In genomic region chr9:22793698-22794097, GRCm38 (mm10) we compare ENCODE assay signal across 29 mouse cellular contexts.
DNase-seq lines count a peak whose midpoint lies in the region; ATAC-seq and TF ChIP-seq lines count a peak whose summit lies in the region.
"Had no signal": no experiment of that assay in that cellular context is flagged by ENCODE, and none has a peak within 500 bp of the region (broad histone marks: within the 10 kb centered on the region; RNA-seq: fewer than 3 reads in every experiment).

No protein-coding gene starts in this region.

- peaks cover 2% of the 10 kb centered on the region; the same call in 1 of the 2 replicates for H3K36me3 ChIP-seq in heart, adult 2 months (ENCODE audit: control insufficient read depth, insufficient read depth, low read length)
- H3K36me3 ChIP-seq: heart, embryonic 13.5 days; liver, embryonic 15.5 days; neural tube, embryonic 15.5 days had no signal

- intact Hi-C loops in heart, adult 2 months (cut with DNase I) = no loop called here
- intact Hi-C loops in heart, postnatal 10 days (cut with DNase I) = no loop called here

- no peaks in the 10 kb centered on the region for H3K79me2 ChIP-seq in heart, adult 2 months (replicated peaks; ENCODE audit: control insufficient read depth, insufficient read depth, low read length)

- no peaks in the 10 kb centered on the region for H3K27me3 ChIP-seq in heart, adult 2 months (ENCODE audit: control insufficient read depth, insufficient read depth, low read length)
- H3K27me3 ChIP-seq: heart, embryonic 13.5 days; liver, embryonic 15.5 days; neural tube, embryonic 15.5 days; Patski had no signal

- peak; percentile 71 for ATAC-seq in hematopoietic stem cell, adult 5-6 weeks (replicated peaks in 1 of 2; ENCODE audit: insufficient read depth in 1 of 2, low FRiP score in 2 of 2, low TSS enrichment in 1 of 2, low read depth in 1 of 2, poor library complexity in 2 of 2, severe bottlenecking in 2 of 2)
- no peak for ATAC-seq in cerebellum, adult (ENCODE audit: insufficient number of reproducible peaks, low FRiP score, low TSS enrichment)
- ATAC-seq: hindbrain, embryonic 16.5 days; Patski had no signal

- no peak for TF ChIP-seq CTCF in heart, adult 2 months (IDR thresholded peaks at IDR 0.05)

- peak overlapping the region; percentile 5; the same call in 1 of the 2 replicates for H3K4me3 ChIP-seq in heart, adult 2 months
- H3K4me3 ChIP-seq: erythroblast, embryonic 14.5 days; heart, embryonic 13.5 days; layer of hippocampus, adult 2 months; liver, embryonic 15.5 days; neural tube, embryonic 15.5 days had no signal

- peaks cover 2% of the 10 kb centered on the region for H3K4me1 ChIP-seq in heart, adult 2 months (ENCODE audit: control insufficient read depth, insufficient read depth, low read length)
- H3K4me1 ChIP-seq: liver, embryonic 15.5 days had no signal

- 43% methylated on average over 7 of the region's 7 CpGs for WGBS in heart, adult 2 months

- TF ChIP-seq POLR2A in heart, adult 2 months (IDR thresholded peaks at IDR 0.05; ENCODE audit: insufficient read depth, low read depth, low read length) = no peak

- peak; percentile 23 for DNase-seq in embryo, embryonic 10 days (ENCODE audit: low spot score)
- no peak for DNase-seq in embryo, embryonic 9.5 days (ENCODE audit: extremely low spot score)
- DNase-seq in heart, adult 2 months = no peak
- no peak for DNase-seq in heart, postnatal 10 days
- peak; percentile 39 for DNase-seq in mesoderm, embryonic 11.5 days (ENCODE audit: low read depth, low spot score)
- DNase-seq in ovary, postnatal 14 days (ENCODE audit: low spot score) = no peak
- DNase-seq: adrenal gland, postnatal 14 days; cerebellum, adult 2 months; cerebellum, postnatal 14 days; gastrocnemius, postnatal 25 days; heart, postnatal 14 days; kidney, adult 18-20 months; kidney, postnatal 36 days; layer of hippocampus, postnatal 36 days; lung, embryonic 14.5 days; lung, postnatal 14 days; midbrain, embryonic 14.5 days; right cerebral cortex, adult 18-20 months; spleen, adult 18-20 months; thymus, postnatal 25 days had no signal

- no peak for TF ChIP-seq EP300 in heart, adult 2 months (IDR thresholded peaks at IDR 0.05; ENCODE audit: insufficient read depth, low read depth, low read length)

- peak overlapping the region; percentile 13 for H3K27ac ChIP-seq in heart, adult 2 months
- H3K27ac ChIP-seq: heart, embryonic 13.5 days; layer of hippocampus, adult 2 months; liver, embryonic 15.5 days; neural tube, embryonic 15.5 days had no signal

- no peak overlapping the region for H3K9ac ChIP-seq in heart, adult 2 months (ENCODE audit: low read depth, low read length)
- H3K9ac ChIP-seq: heart, embryonic 13.5 days; liver, embryonic 15.5 days; lung, embryonic 14.5 days; neural tube, embryonic 15.5 days had no signal

Comparison
In these comparisons a context has a peak if more than half of its experiments do, and no peak if none do; other contexts are left out.
1. DNase-seq: peak in embryo, embryonic 10 days (single experiment) and mesoderm, embryonic 11.5 days (single experiment); none in embryo, embryonic 9.5 days (single experiment), heart, adult 2 months (0 of 2), heart, postnatal 10 days (0 of 2) and ovary, postnatal 14 days (single experiment).